Mouse (Mus musculus) cerebellum, adult 2 months (tissue): ENCODE data around the gene Hoxb8. TPM values are rescaled to one million over a fixed set of nuclear protein-coding genes. Genes with fewer than 3 reads are reported as not detected.

Experiments
- DNase-seq, 2 experiments: peaks; one replicate each; pipeline ENCODE4 v3.0.0; 2021
- H3K27ac ChIP-seq: fragments of 200-500 bp; 2 replicates; pipeline ENCODE4 v1.5.1; 2012; ENCODE audit warnings: low read length, control low read depth, inconsistent platforms; ENCODE audit not compliant: insufficient read depth
- H3K27me3 ChIP-seq: fragments of 200-500 bp; 2 replicates; pipeline ENCODE4 v1.6.1; 2012; ENCODE audit warnings: inconsistent platforms, mild to moderate bottlenecking, low read length, moderate library complexity; ENCODE audit not compliant: control insufficient read depth, insufficient read depth
- H3K4me1 ChIP-seq: fragments of 200-500 bp; 2 replicates; pipeline ENCODE4 v1.6.1; 2011; ENCODE audit warnings: low read length; ENCODE audit not compliant: control insufficient read depth, insufficient read depth
- H3K4me3 ChIP-seq: fragments of 200-500 bp; replicated peaks from 2 replicates; pipeline ENCODE3; 2011; ENCODE audit warnings: mild to moderate bottlenecking, low read depth, low read length, control low read depth; ENCODE audit not compliant: insufficient read depth
- CTCF ChIP-seq: fragments of 200-500 bp; IDR thresholded peaks from 2 replicates; pipeline ENCODE4 v1.5.1; 2011; ENCODE audit warnings: low read depth, mild to moderate bottlenecking, control low read depth, low read length, moderate library complexity, borderline replicate concordance; ENCODE audit not compliant: insufficient read depth
- POLR2A ChIP-seq: fragments of 200-500 bp; IDR thresholded peaks from 2 replicates; pipeline ENCODE4 v1.6.1; 2011; ENCODE audit warnings: low read length, control low read depth, borderline replicate concordance; ENCODE audit not compliant: insufficient read depth
- WGBS: fragments of 180-500 bp; shearing (Covaris S2); methylation state at CpG from one replicate; pipeline ENCODE4 v1.1.7; 2018; 5-methylcytosine and 5-hydroxymethylcytosine counted together
- polyA plus RNA-seq: library from polyadenylated mRNA; depleted of rRNA; stranded (reverse); fragments of >200 nt; gene quantifications from 2 replicates; pipeline ENCODE4 v1.2.3, GENCODE M21; 2012

The Hoxb8 gene
- polyA plus RNA-seq, 1 experiment, result 0.11 TPM

DNA sequence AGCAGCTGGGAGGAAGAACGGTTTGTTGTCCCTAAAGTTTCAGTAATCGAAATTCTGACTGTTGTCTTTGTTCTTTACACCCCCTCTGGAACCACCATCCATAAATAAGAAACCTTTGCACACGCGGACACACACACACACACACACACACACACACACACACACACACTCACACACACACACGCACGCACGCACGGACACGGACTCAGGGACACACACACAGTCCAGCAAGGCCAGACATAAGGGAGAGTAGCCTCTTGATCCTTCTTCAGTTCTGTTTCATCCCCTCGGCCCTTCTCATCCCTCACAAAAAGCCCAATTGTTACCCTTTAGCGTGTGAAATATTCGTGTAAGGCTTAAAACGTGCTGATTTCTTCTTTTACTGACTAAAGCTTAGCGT is 3.4 kb upstream of the Hoxb8 start:
- Histone ChIP-seq H3K27ac (no peak overlapping the region), H3K27me3 (peaks cover 8% of the 10 kb centered on the region; the same call in 1 of the 2 replicates), H3K4me3 (no peak overlapping the region), H3K4me1 (no peaks in the 10 kb centered on the region)
- WGBS, result 17% methylated on average over 14 of the region's 14 CpGs
- TF ChIP-seq CTCF, result no peak
- TF ChIP-seq POLR2A, result no peak
- DNase-seq, result peak in 1 of 2 experiments; percentile 8

DNA sequence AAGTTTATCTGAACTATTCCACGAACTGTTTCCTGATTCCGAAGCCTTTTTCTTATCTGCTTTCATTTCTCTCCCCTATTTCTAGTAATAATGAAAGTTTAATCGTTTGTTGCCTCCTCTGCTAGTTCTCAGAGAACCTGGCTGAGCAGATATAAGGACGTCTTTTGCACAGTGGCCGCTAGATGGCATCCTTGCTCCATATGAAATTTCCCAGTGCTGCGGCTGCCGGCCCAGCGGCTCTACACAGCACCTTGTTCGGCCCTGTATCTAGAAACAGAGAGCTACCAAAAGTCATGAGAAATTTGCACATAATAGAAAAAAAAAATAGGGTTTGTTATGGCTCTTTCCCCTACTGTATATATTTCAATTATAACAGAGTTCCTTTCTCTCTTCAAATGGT is 2.9 kb upstream of the Hoxb8 start:
- no peaks in the 10 kb centered on the region for H3K4me1 ChIP-seq
- WGBS, result under 1% methylated on average over 9 of the region's 9 CpGs
- TF ChIP-seq CTCF, result peak; percentile 80
- no peak for TF ChIP-seq POLR2A
- H3K27ac ChIP-seq, result no peak overlapping the region
- H3K4me3 ChIP-seq, result no peak overlapping the region
- H3K27me3 ChIP-seq, result peaks cover 8% of the 10 kb centered on the region; the same call in 1 of the 2 replicates
- peak; percentile 74 to 81 for DNase-seq

DNA sequence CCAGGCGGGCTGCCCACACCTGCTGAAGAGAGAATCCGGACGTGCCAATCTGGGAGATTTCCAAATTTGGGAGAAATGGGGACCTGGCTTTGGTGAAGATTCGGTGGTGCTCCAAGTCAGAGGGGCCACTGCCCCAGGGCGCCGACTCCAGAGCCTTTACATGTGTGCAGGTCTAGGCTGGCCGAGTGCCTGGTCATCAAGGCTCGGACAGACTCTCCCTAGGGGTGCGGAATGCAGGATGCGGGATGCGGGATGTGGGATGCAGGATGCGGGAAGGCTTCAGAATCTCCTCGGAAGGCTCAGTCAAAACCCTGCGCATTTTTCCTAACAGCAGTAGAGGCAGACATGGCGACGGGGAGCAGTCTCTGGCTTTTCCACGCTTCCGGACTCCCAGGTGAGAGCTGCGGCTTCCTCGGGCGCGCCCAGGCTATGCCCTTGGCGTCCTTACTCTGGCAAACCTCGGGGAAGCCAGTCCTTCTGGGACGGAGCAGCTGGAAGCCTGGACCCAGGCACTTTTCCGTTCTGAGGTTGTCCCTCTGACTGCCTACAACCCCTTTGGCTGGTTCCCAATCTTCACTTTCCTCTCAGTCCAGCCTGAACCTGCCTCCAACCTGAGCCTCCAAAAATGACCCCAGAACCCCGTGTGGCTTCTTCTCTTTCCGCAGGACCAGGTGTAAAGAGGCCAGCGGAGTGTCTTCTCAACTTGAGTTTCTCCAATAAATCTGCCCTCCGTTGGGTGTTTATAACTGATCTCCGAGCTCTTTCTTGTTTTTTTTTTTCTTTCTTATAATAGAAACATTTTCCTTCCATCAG is 2.1 kb upstream of the Hoxb8 start:
- TF ChIP-seq CTCF (no peak), POLR2A (no peak)
- Histone ChIP-seq H3K27me3 (peaks cover 15% of the 10 kb centered on the region; the same call in 1 of the 2 replicates), H3K4me1 (no peaks in the 10 kb centered on the region), H3K27ac (no peak overlapping the region), H3K4me3 (no peak overlapping the region)
- 4% methylated on average over 31 of the region's 31 CpGs for WGBS
- DNase-seq, result peak in 1 of 2 experiments; percentile 21

DNA sequence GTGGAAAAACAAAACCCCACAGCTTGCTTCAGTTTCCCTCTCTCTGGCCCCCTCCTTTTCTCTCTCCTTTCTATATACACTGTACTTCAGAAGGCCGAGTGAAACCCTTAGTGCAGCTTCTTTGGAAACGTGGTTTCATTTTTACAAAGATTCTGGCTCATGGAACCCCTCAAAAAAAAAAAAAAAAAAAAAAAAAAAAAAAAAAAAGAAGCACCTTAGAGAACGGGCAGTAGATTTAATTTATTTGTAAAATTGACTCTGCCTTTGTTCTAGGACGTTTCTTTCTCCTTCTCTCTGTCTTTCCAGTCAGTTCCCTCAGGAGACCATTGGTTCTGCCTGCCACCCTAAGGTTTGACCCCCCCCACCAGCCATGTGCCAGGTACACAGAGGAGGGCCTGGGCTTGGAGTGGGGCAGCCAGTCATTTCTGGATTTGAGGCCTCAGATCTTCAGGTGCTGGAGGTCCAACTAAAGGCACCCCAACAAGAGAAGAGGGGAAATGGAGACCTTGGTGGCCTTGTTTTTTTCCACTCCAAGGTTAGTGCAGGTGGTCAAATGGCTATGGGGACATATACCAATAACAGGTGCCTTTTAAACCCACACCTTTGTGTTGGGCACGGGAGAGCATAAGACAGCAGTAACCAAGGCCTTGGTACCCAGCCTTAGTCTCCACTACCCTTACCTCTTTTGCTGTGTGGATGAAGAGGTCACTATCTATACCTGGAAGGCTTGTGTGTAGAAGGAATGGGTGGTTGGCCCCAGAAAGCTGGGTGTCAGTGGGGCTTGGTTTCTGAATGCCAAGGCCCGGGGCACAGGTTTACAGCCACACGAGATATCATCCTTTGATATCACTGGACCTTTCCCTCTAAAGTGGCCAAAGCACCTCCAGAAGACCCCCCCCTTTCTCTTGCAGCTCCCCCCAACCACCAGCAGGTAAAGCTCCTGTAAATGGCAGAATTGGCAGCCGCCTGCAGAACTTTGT is 1.0 kb upstream of the Hoxb8 start:
- peaks cover 16% of the 10 kb centered on the region; the same call in 1 of the 2 replicates for H3K27me3 ChIP-seq
- no peak overlapping the region for H3K27ac ChIP-seq
- WGBS, result 11% methylated on average over 8 of the region's 8 CpGs
- DNase-seq, result no peak
- H3K4me3 ChIP-seq, result no peak overlapping the region
- no peak for TF ChIP-seq CTCF
- TF ChIP-seq POLR2A, result no peak
- H3K4me1 ChIP-seq, result no peaks in the 10 kb centered on the region

DNA sequence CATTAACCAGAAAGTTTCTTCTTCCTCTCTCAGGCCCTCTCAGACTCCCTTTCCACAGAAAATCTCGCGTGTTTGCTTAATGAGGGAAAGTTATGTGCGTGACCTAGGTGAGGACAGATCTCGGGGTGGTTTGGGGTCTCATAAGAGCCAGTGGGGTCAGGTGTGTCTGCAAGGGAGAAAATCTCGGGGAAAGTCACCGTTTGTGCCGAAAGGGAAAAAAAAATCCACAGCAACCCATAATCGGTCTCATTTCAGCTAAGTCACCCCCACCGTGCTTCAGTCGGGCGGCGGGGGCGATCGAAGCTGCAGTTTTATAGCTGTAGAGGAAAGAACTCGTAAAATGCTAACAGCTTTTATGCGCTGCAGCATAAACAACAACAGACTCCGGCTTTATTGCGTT is 309 bp upstream of the Hoxb8 start:
- peaks cover 17% of the 10 kb centered on the region; the same call in 1 of the 2 replicates for H3K27me3 ChIP-seq
- no peaks in the 10 kb centered on the region for H3K4me1 ChIP-seq
- WGBS, result 5% methylated on average over 18 of the region's 18 CpGs
- no peak overlapping the region for H3K4me3 ChIP-seq
- no peak for DNase-seq
- no peak overlapping the region for H3K27ac ChIP-seq
- no peak for TF ChIP-seq POLR2A
- no peak for TF ChIP-seq CTCF

DNA sequence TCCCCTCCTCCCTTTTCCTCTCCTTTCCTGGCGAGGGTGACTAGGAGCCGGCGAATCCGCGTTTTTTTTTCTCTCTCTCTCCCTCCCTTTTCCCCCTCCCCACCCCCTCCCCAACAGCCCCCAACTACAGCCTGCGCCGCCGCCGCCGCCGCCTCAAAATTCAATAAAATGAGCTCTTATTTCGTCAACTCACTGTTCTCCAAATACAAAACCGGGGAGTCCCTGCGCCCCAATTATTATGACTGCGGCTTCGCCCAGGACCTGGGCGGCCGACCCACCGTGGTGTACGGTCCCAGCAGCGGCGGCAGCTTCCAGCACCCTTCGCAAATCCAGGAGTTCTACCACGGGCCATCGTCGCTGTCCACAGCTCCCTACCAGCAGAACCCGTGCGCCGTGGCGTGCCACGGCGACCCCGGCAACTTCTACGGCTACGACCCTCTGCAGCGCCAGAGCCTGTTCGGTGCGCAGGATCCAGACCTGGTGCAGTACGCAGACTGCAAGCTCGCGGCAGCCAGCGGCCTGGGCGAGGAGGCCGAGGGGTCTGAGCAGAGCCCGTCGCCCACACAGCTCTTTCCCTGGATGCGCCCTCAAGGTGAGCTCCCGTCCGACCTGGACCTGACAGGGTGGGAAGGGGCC is 1.2 kb downstream of the Hoxb8 start:
- 2% methylated on average over 49 of the region's 49 CpGs for WGBS
- peaks cover 23% of the 10 kb centered on the region; the same call in 1 of the 2 replicates for H3K27me3 ChIP-seq

DNA sequence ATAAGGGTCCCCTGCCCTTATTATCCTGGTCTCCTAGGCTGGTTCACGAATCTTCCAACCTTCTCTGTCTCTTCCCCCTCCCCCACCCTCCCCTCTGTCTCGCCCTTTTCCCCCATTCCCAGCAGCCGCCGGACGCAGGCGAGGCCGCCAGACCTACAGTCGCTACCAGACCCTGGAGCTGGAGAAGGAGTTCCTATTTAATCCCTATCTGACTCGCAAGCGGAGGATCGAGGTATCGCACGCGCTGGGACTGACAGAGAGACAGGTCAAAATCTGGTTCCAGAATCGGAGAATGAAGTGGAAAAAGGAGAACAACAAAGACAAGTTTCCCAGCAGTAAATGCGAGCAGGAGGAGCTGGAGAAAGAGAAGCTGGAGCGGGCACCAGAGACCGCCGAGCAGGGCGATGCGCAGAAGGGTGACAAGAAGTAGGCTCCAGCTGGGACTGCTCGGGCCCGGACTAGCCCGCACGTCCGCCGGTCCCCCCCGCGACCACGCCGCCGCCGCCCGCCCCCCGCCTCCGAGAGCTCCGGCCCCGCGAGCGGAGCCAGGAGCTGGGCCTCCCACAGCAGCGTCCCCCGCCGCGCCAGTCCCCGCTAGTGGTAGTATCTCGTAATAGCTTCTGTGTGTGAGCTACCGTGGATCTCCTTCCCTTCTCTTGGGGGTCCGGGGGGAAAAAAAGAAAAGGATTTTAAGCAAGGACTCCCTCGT is 2.5 kb downstream of the Hoxb8 start:
- Histone ChIP-seq H3K4me1 (no peaks in the 10 kb centered on the region), H3K4me3 (no peak overlapping the region), H3K27ac (no peak overlapping the region), H3K27me3 (peaks cover 29% of the 10 kb centered on the region; the same call in 1 of the 2 replicates)
- DNase-seq, result no peak
- TF ChIP-seq CTCF (no peak), POLR2A (no peak)
- 2% methylated on average over 49 of the region's 49 CpGs for WGBS

More for the DNA sequence above, 1.2 kb downstream of the Hoxb8 start:
- DNase-seq, result no peak
- Histone ChIP-seq H3K27ac (no peak overlapping the region), H3K4me1 (no peaks in the 10 kb centered on the region), H3K4me3 (no peak overlapping the region)
- no peak for TF ChIP-seq CTCF
